Mouse (Mus musculus) MEL (cell line): Measurements from ENCODE around the gene Nbas. TPM values are rescaled to one million over a fixed set of nuclear protein-coding genes. Genes with fewer than 3 reads are reported as not detected.

Source experiments
- DNase-seq: peaks from one replicate; pipeline ENCODE4 v3.0.0; 2011; ENCODE audit warnings: low read depth, low spot score
- H3K27ac ChIP-seq: 2 replicates; pipeline ENCODE4 v1.5.1; 2012; ENCODE audit warnings: low read depth, mild to moderate bottlenecking, control low read depth, low read length, moderate library complexity; ENCODE audit not compliant: control insufficient read depth
- H3K27me3 ChIP-seq, 2 experiments: fragments of 150-350 bp in 1 of 2; sonication (generic) in 1 of 2; 2 replicates each; pipeline ENCODE4 v1.6.1; 2012; ENCODE audit warnings: low read length in 2 of 2, mild to moderate bottlenecking in 2 of 2, improper control_type of control experiment in 1 of 2, moderate library complexity in 1 of 2; ENCODE audit not compliant: insufficient read depth in 2 of 2, control insufficient read depth in 1 of 2
- H3K36me3 ChIP-seq, 2 experiments: 2 replicates each; pipeline ENCODE4 v1.6.1; 2012 to 2014; ENCODE audit warnings: low read length in 2 of 2, improper control_type of control experiment in 1 of 2, inconsistent platforms in 1 of 2, mild to moderate bottlenecking in 1 of 2; ENCODE audit not compliant: insufficient read depth in 2 of 2, control insufficient read depth in 1 of 2
- H3K4me1 ChIP-seq, 2 experiments: fragments of 150-350 bp in 1 of 2; sonication (generic) in 1 of 2; 2 replicates each; pipeline ENCODE4 v1.6.1; 2012; ENCODE audit warnings: low read length in 2 of 2, improper control_type of control experiment in 1 of 2, mild to moderate bottlenecking in 1 of 2; ENCODE audit not compliant: insufficient read depth in 2 of 2, control insufficient read depth in 1 of 2
- H3K4me3 ChIP-seq, 2 experiments: fragments of 150-350 bp in 1 of 2; sonication (generic) in 1 of 2; 2 replicates each; pipeline ENCODE4 v1.5.1; 2012; ENCODE audit warnings: low read depth in 2 of 2, low read length in 2 of 2, mild to moderate bottlenecking in 2 of 2, moderate library complexity in 2 of 2, control low read depth in 1 of 2, improper control_type of control experiment in 1 of 2; ENCODE audit not compliant: control insufficient read depth in 1 of 2, insufficient read depth in 1 of 2
- H3K79me2 ChIP-seq: 2 replicates; pipeline ENCODE4 v1.6.1; 2012; ENCODE audit warnings: mild to moderate bottlenecking, low read length, moderate library complexity; ENCODE audit not compliant: control insufficient read depth, poor library complexity, insufficient read depth
- H3K9ac ChIP-seq: 2 replicates; pipeline ENCODE4 v1.6.1; 2012; ENCODE audit warnings: low read depth, mild to moderate bottlenecking, control low read depth, low read length, moderate library complexity; ENCODE audit not compliant: control insufficient read depth, poor library complexity, severe bottlenecking
- H3K9me3 ChIP-seq: fragments of 150-350 bp; sonication (generic); replicated peaks from 2 replicates; pipeline ENCODE4 v1.6.1; 2012; ENCODE audit warnings: mild to moderate bottlenecking, low read length, improper control_type of control experiment, moderate library complexity; ENCODE audit not compliant: insufficient read depth
- BHLHE40 ChIP-seq: IDR thresholded peaks from 2 replicates; pipeline ENCODE4 v1.6.1; 2012; ENCODE audit warnings: low read depth, mild to moderate bottlenecking, inconsistent platforms, low read length, improper control_type of control experiment, borderline replicate concordance
- CHD1 ChIP-seq: IDR thresholded peaks from 2 replicates; pipeline ENCODE4 v1.6.1; 2012; ENCODE audit warnings: low read depth, mild to moderate bottlenecking, inconsistent platforms, low read length, improper control_type of control experiment
- CHD2 ChIP-seq: IDR thresholded peaks from 2 replicates; pipeline ENCODE4 v1.6.1; 2011; ENCODE audit warnings: low read length, improper control_type of control experiment
- ELF1 ChIP-seq: IDR thresholded peaks from 2 replicates; pipeline ENCODE4 v1.6.1; 2014; ENCODE audit warnings: low read depth, mild to moderate bottlenecking, inconsistent platforms, low read length, improper control_type of control experiment, moderate library complexity
- EP300 ChIP-seq, 2 experiments: IDR thresholded peaks; 2 replicates each; pipeline ENCODE4 v1.6.1; 2011; ENCODE audit warnings: improper control_type of control experiment in 2 of 2, low read length in 2 of 2, low read depth in 1 of 2, mild to moderate bottlenecking in 1 of 2
- ETS1 ChIP-seq: IDR thresholded peaks from 2 replicates; pipeline ENCODE4 v1.6.1; 2012; ENCODE audit warnings: low read depth, mild to moderate bottlenecking, inconsistent platforms, low read length, improper control_type of control experiment, moderate library complexity
- GABPA ChIP-seq: IDR thresholded peaks from 2 replicates; pipeline ENCODE4 v1.6.1; 2012; ENCODE audit warnings: low read depth, mild to moderate bottlenecking, inconsistent platforms, low read length, improper control_type of control experiment, moderate library complexity
- GATA1 ChIP-seq: IDR thresholded peaks from 2 replicates; pipeline ENCODE4 v1.6.1; 2011; ENCODE audit warnings: low read depth, low read length, improper control_type of control experiment
- JUND ChIP-seq: IDR thresholded peaks from 2 replicates; pipeline ENCODE4 v1.6.1; 2011; ENCODE audit warnings: low read depth, mild to moderate bottlenecking, improper control_type of control experiment, low read length
- KAT2A ChIP-seq: conservative IDR thresholded peaks from 2 replicates; pipeline ENCODE4 v1.6.1; 2012; ENCODE audit warnings: low read depth, low read length, improper control_type of control experiment, inconsistent platforms
- MAFK ChIP-seq: IDR thresholded peaks from 2 replicates; pipeline ENCODE4 v1.6.1; 2011; ENCODE audit warnings: low read depth, mild to moderate bottlenecking, low read length, improper control_type of control experiment, borderline replicate concordance
- MAX ChIP-seq: IDR thresholded peaks from 2 replicates; pipeline ENCODE4 v1.6.1; 2011; ENCODE audit warnings: low read length, improper control_type of control experiment
- MEF2A ChIP-seq: IDR thresholded peaks from 2 replicates; pipeline ENCODE4 v1.6.1; 2014; ENCODE audit warnings: low read depth, mild to moderate bottlenecking, inconsistent platforms, low read length, improper control_type of control experiment; ENCODE audit not compliant: poor library complexity, insufficient replicate concordance, severe bottlenecking; ENCODE audit errors: extremely low read depth
- MYC ChIP-seq: IDR thresholded peaks from 2 replicates; pipeline ENCODE4 v1.6.1; 2011; ENCODE audit warnings: low read depth, mild to moderate bottlenecking, low read length, improper control_type of control experiment, moderate library complexity
- NRF1 ChIP-seq: IDR thresholded peaks from 2 replicates; pipeline ENCODE4 v1.6.1; 2014; ENCODE audit warnings: low read depth, mild to moderate bottlenecking, inconsistent platforms, low read length, improper control_type of control experiment, moderate library complexity; ENCODE audit not compliant: poor library complexity, insufficient read depth, severe bottlenecking
- POLR2A ChIP-seq, 2 experiments: IDR thresholded peaks; 2 replicates each; pipeline ENCODE4 v1.6.1; 2011 to 2012; ENCODE audit warnings: low read length in 2 of 2, mild to moderate bottlenecking in 2 of 2, control low read depth in 1 of 2, improper control_type of control experiment in 1 of 2, low read depth in 1 of 2, moderate library complexity in 1 of 2; ENCODE audit not compliant: control insufficient read depth in 1 of 2, insufficient read depth in 1 of 2, poor library complexity in 1 of 2
- RAD21 ChIP-seq: IDR thresholded peaks from 2 replicates; pipeline ENCODE4 v1.6.1; 2011; ENCODE audit warnings: mild to moderate bottlenecking, low read depth, low read length, improper control_type of control experiment
- SIN3A ChIP-seq: IDR thresholded peaks from 2 replicates; pipeline ENCODE4 v1.6.1; 2012; ENCODE audit warnings: low read length, improper control_type of control experiment, inconsistent platforms
- TAL1 ChIP-seq: IDR thresholded peaks from 2 replicates; pipeline ENCODE4 v1.6.1; 2012; ENCODE audit warnings: mild to moderate bottlenecking, inconsistent platforms, low read length, moderate library complexity, mixed read lengths
- TBP ChIP-seq: IDR thresholded peaks from 2 replicates; pipeline ENCODE4 v1.8.0; 2011; ENCODE audit warnings: low read depth, low read length, improper control_type of control experiment
- ZKSCAN1 ChIP-seq: IDR thresholded peaks from 2 replicates; pipeline ENCODE4 v1.6.1; 2012; ENCODE audit warnings: low read depth, mild to moderate bottlenecking, inconsistent platforms, low read length, improper control_type of control experiment, moderate library complexity
- ZMIZ1 ChIP-seq: IDR thresholded peaks from 2 replicates; pipeline ENCODE4 v1.6.1; 2012; ENCODE audit warnings: low read depth, mild to moderate bottlenecking, inconsistent platforms, low read length, improper control_type of control experiment, moderate library complexity
- polyA plus RNA-seq, 2 experiments: library from polyadenylated mRNA; stranded (reverse) in 1 of 2; unstranded in 1 of 2; fragments of >175 nt in 1 of 2; fragments of >200 nt in 1 of 2; gene quantifications; 2 replicates each; pipeline versions ENCODE4 v1.2.1 to v1.2.4; 2012; ENCODE audit warnings: low replicate concordance in 2 of 2, low read depth in 1 of 2; ENCODE audit not compliant: insufficient read length in 2 of 2, insufficient read depth in 1 of 2, missing spikeins in 1 of 2
- total RNA-seq: library from RNA; depleted of rRNA; stranded (reverse); fragments of 300-350 nt; gene quantifications from 2 replicates; pipeline ENCODE4 v1.2.3, GENCODE M21; 2012

Nbas gene
- total and polyA plus RNA-seq, 3 experiments, result 24.2 to 25.7 TPM; not detected in 1

GRCm38 (mm10) chr12:13566421-13566820 lies 297.5 kb downstream of the Nbas start:
- no peak for DNase-seq
- Histone ChIP-seq H3K27me3 (no peaks in the 10 kb centered on the region), H3K27ac (no peak overlapping the region), H3K36me3 (peaks cover 0 to 2% of the 10 kb centered on the region in 2 experiments), H3K4me3 (no peak overlapping the region), H3K9me3 (no peaks in the 10 kb centered on the region), H3K4me1 (0 out of 4 replicates have a peak, but pooled peaks cover 0 to 2% of the 10 kb centered on the region in 2 experiments), H3K9ac (no peak overlapping the region), H3K79me2 (no peaks in the 10 kb centered on the region)
- TF ChIP-seq GABPA (no peak), RAD21 (no peak), BHLHE40 (no peak), MAFK (no peak)

- peak overlapping the region; percentile 61 for H3K27ac ChIP-seq
- no peak overlapping the region for H3K9ac ChIP-seq
- TF ChIP-seq MEF2A (no peak), POLR2A (IDR thresholded peaks at IDR 0.05; ENCODE audit: control insufficient read depth in 1 of 2, insufficient read depth in 1 of 2, low read depth in 1 of 2, low read length in 2 of 2, poor library complexity in 1 of 2) (no peak), NRF1 (no peak), MAX (no peak), ETS1 (no peak), CHD1 (no peak), CHD2 (no peak), KAT2A (no peak)
Observed at GRCm38 (mm10) chr12:13575158-13575557, 306.2 kb downstream of the Nbas start.

GRCm38 (mm10) chr12:13575605-13576600 lies 307.0 kb downstream of the Nbas start:
- H3K27me3 ChIP-seq, result no peaks in the 10 kb centered on the region
- H3K27ac ChIP-seq, result peak overlapping the region; percentile 61
- H3K9me3 ChIP-seq, result no peaks in the 10 kb centered on the region
- H3K4me3 ChIP-seq, result no peak overlapping the region
- peaks cover 7 to 14% of the 10 kb centered on the region in 2 experiments for H3K4me1 ChIP-seq
- DNase-seq, result peak; percentile 88
- TF ChIP-seq TAL1, result no peak
- peak; percentile 44 to 67; a peak in 3 of 4 replicates for TF ChIP-seq EP300 (IDR thresholded peaks at IDR 0.05; ENCODE audit: low read depth in 1 of 2, low read length in 2 of 2)
- TF ChIP-seq ZKSCAN1, result no peak
- TF ChIP-seq JUND, result peak; percentile 56; the same call in 1 of the 2 replicates
- peak; percentile 63 for TF ChIP-seq ETS1
- no peak for TF ChIP-seq SIN3A
- TF ChIP-seq MEF2A, result no peak
- TF ChIP-seq TBP, result no peak
- TF ChIP-seq RAD21, result no peak
- TF ChIP-seq ZMIZ1, result no peak
- no peak for TF ChIP-seq ELF1
- TF ChIP-seq GABPA, result peak; percentile 96
- TF ChIP-seq MYC, result no peak
- peak; percentile 58 for TF ChIP-seq GATA1
- TF ChIP-seq MAFK, result peak; percentile 88
- H3K79me2 ChIP-seq, result no peaks in the 10 kb centered on the region
- H3K9ac ChIP-seq, result no peak overlapping the region
- peaks cover 0 to 20% of the 10 kb centered on the region in 2 experiments; a peak in 3 of 4 replicates for H3K36me3 ChIP-seq

More at GRCm38 (mm10) chr12:13575158-13575557, 306.2 kb downstream of the Nbas start:
- Histone ChIP-seq H3K4me1 (peaks cover 7 to 14% of the 10 kb centered on the region in 2 experiments), H3K4me3 (no peak overlapping the region), H3K9me3 (no peaks in the 10 kb centered on the region), H3K79me2 (no peaks in the 10 kb centered on the region), H3K36me3 (peaks cover 0 to 20% of the 10 kb centered on the region in 2 experiments; a peak in 3 of 4 replicates), H3K27me3 (no peaks in the 10 kb centered on the region)
- no peak for DNase-seq
